Mouse (Mus musculus) heart, postnatal 10 days (tissue): ENCODE measurements around the gene Fam13a. TPM values are rescaled to one million over a fixed set of nuclear protein-coding genes. Genes with fewer than 3 reads are reported as not detected.

Experiments used
- DNase-seq, 2 experiments: peaks; one replicate each; pipeline ENCODE4 v3.0.0; 2021
- intact Hi-C: fragments of 180-260 bp; cut with DNase I; formaldehyde crosslinking; loops from one replicate; pipeline ENCODE4 v1.15.1; 2025
- total RNA-seq, 2 experiments: library from RNA; stranded (reverse); gene quantifications; 2 replicates each; pipeline ENCODE4 v1.2.3; 2021

The Fam13a gene
- total RNA-seq, 2 experiments from 2014 or later, result 16.8 to 17.6 TPM

GRCm38 (mm10) chr6:59010792-59011191 lies 13.6 kb downstream of the Fam13a start:
- intact Hi-C loops, result no loop called here
- no peak for DNase-seq

DNA sequence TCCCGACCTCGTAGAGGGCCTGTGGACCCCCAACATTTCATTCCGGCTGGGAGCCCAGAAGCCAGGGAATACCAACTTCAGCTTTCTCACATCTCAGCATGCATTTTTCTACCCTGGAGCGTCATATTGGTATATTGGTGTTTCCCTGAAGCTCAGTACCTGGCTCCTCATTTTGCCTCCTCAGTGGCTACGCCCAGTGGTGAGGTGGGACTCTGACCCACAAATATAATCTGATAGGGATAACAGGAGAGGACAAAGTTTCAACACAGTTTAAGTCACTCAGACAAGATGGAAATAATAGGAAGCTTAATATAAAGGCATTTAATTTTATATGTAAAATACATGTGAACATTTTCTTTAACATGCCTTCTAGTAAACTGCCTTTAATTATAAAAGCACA lies 19.7 kb downstream of the Fam13a start:
- intact Hi-C loops, result no loop called here
- DNase-seq, result no peak

- DNase-seq, result peak; percentile 67 to 70
- intact Hi-C loops, result no loop called here
Measured at GRCm38 (mm10) chr6:58999044-58999453, 25.3 kb downstream of the Fam13a start.

DNA sequence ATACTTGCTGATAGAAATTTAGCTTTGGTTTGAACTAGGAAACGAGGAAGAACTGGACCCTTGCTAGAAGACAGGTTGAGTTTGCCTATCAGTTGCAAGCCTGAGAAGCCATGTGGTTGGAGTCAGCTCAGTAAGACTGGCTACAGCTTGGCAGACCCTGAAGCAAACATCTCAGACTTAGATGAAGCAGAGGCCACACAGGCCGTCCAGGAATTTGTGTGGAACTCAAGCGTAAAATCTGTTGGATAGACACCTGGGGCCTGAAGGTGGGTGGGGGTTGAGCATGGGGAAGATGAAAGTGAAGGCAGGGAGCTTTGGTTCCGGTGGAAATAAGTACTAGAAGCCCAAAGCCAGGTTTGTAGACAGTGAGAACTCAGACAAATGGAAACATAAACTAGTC lies 25.8 kb downstream of the Fam13a start:
- intact Hi-C loops, result no loop called here
- DNase-seq, result no peak

- DNase-seq, result no peak
- intact Hi-C loops, result no loop called here
Measured at GRCm38 (mm10) chr6:58989149-58989548, 35.2 kb downstream of the Fam13a start.

GRCm38 (mm10) chr6:58988706-58989105 lies 35.6 kb downstream of the Fam13a start:
- intact Hi-C loops, result no loop called here
- DNase-seq, result no peak

DNA sequence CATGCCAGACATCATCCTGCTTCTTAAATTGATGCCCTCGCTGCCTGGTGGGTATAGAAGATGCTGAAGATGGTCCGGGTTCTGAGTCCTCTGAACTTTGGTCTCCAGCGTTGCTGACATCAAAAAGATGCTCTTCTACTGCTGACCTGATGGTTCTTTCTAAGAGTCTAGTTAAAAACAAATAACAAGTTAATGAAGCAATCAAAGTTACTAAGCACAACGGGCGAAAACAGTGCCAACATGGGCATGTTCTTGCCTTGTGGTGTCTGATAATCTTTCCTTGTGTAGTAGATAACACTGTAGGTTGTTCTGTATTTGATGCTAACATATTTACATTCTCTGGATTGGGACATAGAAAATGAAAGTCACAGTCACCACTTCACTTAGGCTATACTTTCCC lies 37.2 kb downstream of the Fam13a start:
- no peak for DNase-seq
- intact Hi-C loops, result no loop called here

- DNase-seq, result no peak
- intact Hi-C loops, result no loop called here
Measured at GRCm38 (mm10) chr6:58985186-58985585, 39.2 kb downstream of the Fam13a start.

DNA sequence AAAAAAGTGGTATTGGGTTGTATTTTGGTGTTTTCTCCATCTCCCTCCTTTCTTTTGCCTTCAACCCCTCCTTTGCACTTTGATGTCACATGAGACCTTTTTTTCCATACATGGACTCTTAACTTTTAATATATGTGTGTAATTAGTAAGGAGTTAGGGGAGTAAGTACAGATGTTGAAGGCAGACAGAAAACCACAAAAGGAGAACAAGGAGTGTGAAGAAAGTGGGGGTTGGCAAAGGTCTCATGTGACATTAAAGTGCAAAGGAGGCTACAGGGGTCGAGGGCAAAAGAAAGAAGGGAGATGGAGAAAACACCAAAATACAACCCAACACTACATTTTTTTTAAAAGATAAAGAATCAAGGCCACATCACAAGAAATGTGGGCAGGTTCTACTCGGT lies 49.1 kb downstream of the Fam13a start:
- intact Hi-C loops, result no loop called here
- DNase-seq, result no peak

- DNase-seq, result no peak
- intact Hi-C loops, result no loop called here
Measured at GRCm38 (mm10) chr6:58974428-58974827, 49.9 kb downstream of the Fam13a start.

DNA sequence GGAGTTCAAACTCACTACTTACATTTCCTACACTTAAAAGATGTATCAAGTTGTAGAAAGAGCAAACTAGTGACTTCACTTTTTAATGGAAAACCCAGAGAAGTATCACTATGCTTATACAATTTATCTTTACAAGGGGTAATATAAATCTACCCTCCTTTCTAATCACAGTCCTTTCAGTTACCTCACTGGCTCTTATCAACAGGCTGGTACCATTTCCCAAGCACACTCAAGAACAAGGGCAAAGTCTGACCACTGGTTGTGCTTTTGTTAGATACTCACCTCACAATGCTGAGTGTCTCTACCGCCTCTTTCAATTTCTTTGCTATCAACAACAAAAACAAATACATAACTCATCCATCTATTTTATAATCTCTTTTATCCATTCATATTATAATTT lies 51.5 kb downstream of the Fam13a start:
- intact Hi-C loops, result no loop called here
- no peak for DNase-seq

- intact Hi-C loops, result no loop called here
- no peak for DNase-seq
Measured at GRCm38 (mm10) chr6:58968272-58968671, 56.1 kb downstream of the Fam13a start.

- DNase-seq, result peak in 1 of 2 experiments; percentile 8
- intact Hi-C loops, result no loop called here
Measured at GRCm38 (mm10) chr6:58965071-58965831, 59.1 kb downstream of the Fam13a start.

GRCm38 (mm10) chr6:58964565-58964964 lies 59.8 kb downstream of the Fam13a start:
- no peak for DNase-seq
- intact Hi-C loops, result no loop called here

GRCm38 (mm10) chr6:58964091-58964490 lies 60.3 kb downstream of the Fam13a start:
- intact Hi-C loops, result no loop called here
- no peak for DNase-seq

DNA sequence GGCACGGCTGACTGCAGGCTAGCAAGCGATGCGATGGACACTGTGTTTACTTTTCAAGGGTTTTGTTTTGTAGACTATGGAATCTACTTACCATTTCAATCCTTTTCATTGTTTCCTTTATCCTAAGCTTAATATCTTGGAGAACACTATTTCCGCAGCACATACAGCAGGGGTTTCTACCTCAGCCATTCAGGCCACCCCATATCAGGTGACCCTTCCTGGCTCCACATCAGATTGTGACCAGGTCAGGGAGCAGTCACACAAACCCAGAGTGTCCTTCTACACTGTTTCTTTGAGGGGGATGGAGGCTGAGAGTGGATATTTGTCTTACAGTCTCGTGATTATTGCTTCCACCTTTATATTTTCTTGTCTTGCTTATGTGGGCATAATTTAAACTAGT lies 61.7 kb downstream of the Fam13a start:
- intact Hi-C loops, result no loop called here

DNA sequence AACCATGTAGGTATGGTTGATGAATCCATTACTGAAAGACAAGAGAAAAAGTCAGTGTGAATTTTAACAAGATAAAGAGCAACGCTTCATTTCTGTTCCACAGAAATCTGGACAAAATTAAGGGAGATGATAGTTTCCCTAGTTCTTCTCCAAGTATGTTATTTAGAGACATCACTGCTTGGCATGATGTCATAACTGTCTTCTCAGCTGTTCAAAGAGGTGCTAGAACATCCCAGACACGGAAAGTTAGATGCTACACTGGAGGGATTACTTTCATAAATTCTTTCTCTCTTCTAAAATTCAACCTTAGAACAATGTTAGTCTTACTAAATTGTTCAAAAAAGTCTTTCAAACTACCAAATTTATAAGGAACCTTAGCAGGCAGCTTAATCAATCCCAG lies 63.8 kb downstream of the Fam13a start:
- intact Hi-C loops, result no loop called here

More for the DNA sequence above, 61.7 kb downstream of the Fam13a start:
- DNase-seq, result no peak

DNA sequence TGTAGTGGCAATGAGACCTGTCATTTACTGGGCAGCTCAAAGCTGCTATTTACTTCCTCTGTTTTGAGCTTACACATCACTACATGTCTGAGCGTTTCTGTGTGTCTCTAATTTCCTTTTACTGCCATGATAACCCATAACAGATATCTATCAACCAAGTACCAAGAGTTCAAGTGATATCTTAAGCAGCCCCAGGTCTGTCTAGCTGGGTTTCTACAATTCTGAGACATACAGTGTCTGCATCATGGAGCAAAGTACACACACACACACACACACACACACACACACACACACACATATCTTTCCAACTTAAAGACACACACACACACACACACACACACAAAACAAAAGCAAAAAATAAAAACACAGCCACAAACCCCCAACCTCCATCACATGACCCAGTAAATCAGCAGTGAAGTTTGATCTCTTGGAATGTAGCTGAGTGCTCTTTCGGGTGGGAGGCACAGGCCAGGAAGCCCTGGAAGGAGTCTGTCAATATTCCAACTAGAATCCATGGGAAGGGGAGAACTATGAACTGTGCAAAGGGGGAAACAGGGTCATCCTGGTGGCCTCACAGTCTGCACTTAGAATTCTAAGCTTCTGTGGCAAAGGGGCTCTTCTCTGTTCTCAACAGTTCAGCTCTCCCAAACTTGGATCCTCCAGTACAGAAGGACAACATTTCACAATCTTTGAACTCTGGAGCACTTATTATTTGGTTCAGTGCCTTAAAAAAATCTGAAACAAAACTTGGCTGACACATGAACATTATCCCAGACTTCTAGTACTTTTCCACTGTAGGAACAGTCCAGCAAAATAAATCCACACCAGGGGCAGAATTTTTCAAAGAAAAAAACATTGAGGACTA lies 73.0 kb downstream of the Fam13a start:
- DNase-seq, result no peak
- intact Hi-C loops, result no loop called here

More for the DNA sequence above, 63.8 kb downstream of the Fam13a start:
- no peak for DNase-seq

DNA sequence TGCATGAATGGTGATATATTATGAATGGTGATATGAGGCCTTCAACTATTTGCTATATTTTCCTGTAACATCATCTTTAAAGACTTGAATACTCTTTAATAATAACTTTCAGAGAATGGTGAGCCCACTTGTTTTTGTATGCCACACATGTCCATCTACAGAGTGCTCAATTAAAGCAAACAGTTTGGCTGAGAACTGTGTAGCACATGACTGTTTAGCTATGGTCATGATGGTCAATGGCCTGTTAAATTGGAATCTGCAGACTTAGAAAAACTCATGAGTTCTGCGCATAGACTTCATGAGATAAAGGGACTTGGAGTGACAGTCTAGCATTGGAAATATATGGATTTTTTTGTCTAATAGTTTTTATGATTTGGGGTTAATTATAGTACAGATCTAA lies 73.9 kb downstream of the Fam13a start:
- DNase-seq, result no peak
- intact Hi-C loops, result no loop called here

GRCm38 (mm10) chr6:58946840-58947239 lies 77.5 kb downstream of the Fam13a start:
- no peak for DNase-seq
- intact Hi-C loops, result no loop called here

- intact Hi-C loops, result no loop called here
- DNase-seq, result no peak
Measured at GRCm38 (mm10) chr6:58946246-58946645, 78.1 kb downstream of the Fam13a start.

DNA sequence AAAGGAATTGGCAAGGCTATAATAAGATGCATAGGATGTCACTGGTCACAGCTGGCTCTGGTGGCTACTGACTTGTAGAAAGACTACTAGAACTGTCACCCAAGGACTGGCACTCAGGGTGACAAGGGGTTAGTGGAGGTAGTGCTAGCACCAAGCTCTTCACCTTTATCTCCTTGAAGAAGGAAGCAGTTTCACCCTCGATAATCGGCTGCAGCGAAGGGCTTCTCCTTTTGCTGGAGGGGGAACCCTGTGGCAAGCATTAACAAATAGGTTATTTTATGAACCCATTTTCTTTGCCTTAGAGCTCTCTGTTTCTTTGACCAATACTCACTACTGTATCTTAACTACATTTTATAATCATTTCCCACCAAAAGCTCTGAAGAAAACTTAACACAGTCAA lies 80.4 kb downstream of the Fam13a start:
- DNase-seq, result no peak
- intact Hi-C loops, result no loop called here
